Comparison of ENCODE assay signal across 7 mouse cellular contexts in the genomic region with DNA sequence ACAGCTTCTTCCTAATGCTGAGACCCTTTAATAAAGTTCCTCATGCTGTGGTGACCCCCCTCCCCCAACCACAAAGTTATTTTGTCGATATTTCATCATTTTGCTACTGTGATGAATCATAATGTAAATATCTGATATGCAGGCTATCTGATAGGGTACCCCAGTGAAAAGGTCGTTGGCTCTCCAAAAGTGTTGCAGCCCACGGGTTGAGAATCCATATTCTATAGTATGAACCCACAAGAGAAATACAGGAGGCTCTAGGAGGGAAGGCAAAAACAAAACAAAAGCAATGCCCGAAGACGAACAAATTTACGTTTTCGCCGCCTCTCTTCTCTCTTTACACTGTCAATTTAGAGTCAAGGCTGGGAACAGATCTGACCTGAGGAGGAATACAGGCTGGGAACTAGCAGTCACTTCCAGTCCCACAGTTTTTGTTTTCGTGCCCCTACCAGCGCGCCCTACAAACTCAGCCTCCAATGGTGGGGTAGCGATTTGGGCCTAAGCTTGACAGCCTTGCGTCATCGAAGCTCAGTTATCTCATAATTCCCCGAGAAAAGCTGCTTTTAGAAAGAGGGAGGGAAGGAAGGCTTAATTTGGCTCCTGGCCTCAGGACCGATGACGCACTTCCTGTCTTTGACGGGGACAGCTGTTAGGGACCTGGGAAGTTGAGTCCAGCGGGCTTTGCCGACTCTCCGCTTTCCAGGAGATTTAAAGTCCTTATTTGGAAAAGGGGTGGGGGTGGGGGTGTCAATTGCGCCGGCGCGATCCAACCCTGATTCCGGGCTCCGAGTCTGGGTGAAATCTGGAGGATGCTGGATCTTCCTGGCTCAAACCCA. TPM values are rescaled to one million over a fixed set of nuclear protein-coding genes. Genes with fewer than 3 reads are reported as not detected.
DNase-seq lines count a peak whose midpoint lies in the region; ATAC-seq and TF ChIP-seq lines count a peak whose summit lies in the region.

No protein-coding gene starts in this region.

- peak overlapping the region; percentile 81 for H3K9ac ChIP-seq in embryonic facial prominence, embryonic 14.5 days (ENCODE audit: low read depth, low read length)
- peak overlapping the region; percentile 64 for H3K9ac ChIP-seq in midbrain, embryonic 12.5 days (replicated peaks)

- H3K9me3 ChIP-seq in embryonic facial prominence, embryonic 14.5 days (ENCODE audit: control insufficient read depth, low read length) = no peaks in the 10 kb centered on the region
- no peaks in the 10 kb centered on the region for H3K9me3 ChIP-seq in limb, embryonic 10.5 days (replicated peaks)
- H3K9me3 ChIP-seq in midbrain, embryonic 12.5 days = no peaks in the 10 kb centered on the region

- H3K27me3 ChIP-seq in embryonic facial prominence, embryonic 14.5 days (replicated peaks; ENCODE audit: control insufficient read depth, insufficient read depth, low read length) = no peaks in the 10 kb centered on the region
- no peaks in the 10 kb centered on the region for H3K27me3 ChIP-seq in limb, embryonic 10.5 days (ENCODE audit: low read depth, poor library complexity, severe bottlenecking)
- H3K27me3 ChIP-seq in midbrain, embryonic 12.5 days = peaks cover 6% of the 10 kb centered on the region; the same call in 1 of the 2 replicates

- TF ChIP-seq POLR2A in bone marrow, adult 2 months (IDR thresholded peaks at IDR 0.05; ENCODE audit: borderline replicate concordance, control insufficient read depth, low read depth, low read length) = no peak

- peak overlapping the region; percentile 66 for H3K4me3 ChIP-seq in bone marrow, adult 2 months (replicated peaks; ENCODE audit: control insufficient read depth, low read depth, low read length)
- H3K4me3 ChIP-seq in embryonic facial prominence, embryonic 14.5 days (ENCODE audit: low read depth, low read length) = peak overlapping the region; percentile 50
- peak overlapping the region; percentile 61 for H3K4me3 ChIP-seq in limb, embryonic 10.5 days
- H3K4me3 ChIP-seq in midbrain, embryonic 12.5 days = peak overlapping the region; percentile 53

- TF ChIP-seq CTCF in bone marrow, adult 2 months (IDR thresholded peaks at IDR 0.05; ENCODE audit: control insufficient read depth, insufficient read depth, low read length) = no peak

- H3K27ac ChIP-seq in bone marrow, adult 2 months (ENCODE audit: control insufficient read depth, insufficient read depth, low read depth, low read length, poor library complexity) = no peak overlapping the region
- peak overlapping the region; percentile 87 for H3K27ac ChIP-seq in embryonic facial prominence, embryonic 14.5 days (replicated peaks; ENCODE audit: low read depth, low read length)
- peak overlapping the region; percentile 89 for H3K27ac ChIP-seq in limb, embryonic 10.5 days
- H3K27ac ChIP-seq in midbrain, embryonic 12.5 days (replicated peaks) = peak overlapping the region; percentile 76

- no peaks in the 10 kb centered on the region for H3K4me1 ChIP-seq in bone marrow, adult 2 months (ENCODE audit: control insufficient read depth, insufficient read depth, low read length)
- H3K4me1 ChIP-seq in embryonic facial prominence, embryonic 14.5 days (ENCODE audit: control insufficient read depth, insufficient read depth, low read length) = peaks cover 6% of the 10 kb centered on the region
- peaks cover 13% of the 10 kb centered on the region for H3K4me1 ChIP-seq in limb, embryonic 10.5 days
- 0 out of 2 replicates have a peak, but pooled peaks cover 6% of the 10 kb centered on the region for H3K4me1 ChIP-seq in midbrain, embryonic 12.5 days

- ATAC-seq in embryonic facial prominence, embryonic 14.5 days (ENCODE audit: low read depth) = peak; percentile 97
- peak; percentile 93 for ATAC-seq in midbrain, embryonic 12.5 days (ENCODE audit: low FRiP score, low read depth)

- peak overlapping the region; percentile 76 for H3K4me2 ChIP-seq in embryonic facial prominence, embryonic 14.5 days (ENCODE audit: low read depth, low read length)
- peak overlapping the region; percentile 63 for H3K4me2 ChIP-seq in midbrain, embryonic 12.5 days (replicated peaks)

- 4% methylated on average over 27 of the region's 27 CpGs for WGBS in bone marrow, adult 2 months
- 4% methylated on average over 27 of the region's 27 CpGs for WGBS in embryonic facial prominence, embryonic 14.5 days
- 5% methylated on average over 27 of the region's 27 CpGs for WGBS in limb, embryonic 10.5 days
- WGBS in midbrain, embryonic 12.5 days = 4% methylated on average over 27 of the region's 27 CpGs

- DNase-seq in embryonic facial prominence, embryonic 14.5 days (ENCODE audit: low spot score) = peak; percentile 96
- DNase-seq in heart, adult 18-20 months = peak; percentile 92 to 94
- DNase-seq in kidney, adult 18-20 months = peak; percentile 86
- peak; percentile 83 for DNase-seq in limb, embryonic 10.5 days (ENCODE audit: low spot score)
- peak; percentile 88 for DNase-seq in skeletal muscle tissue, adult 2 months (ENCODE audit: low read depth, low spot score)

- H3K36me3 ChIP-seq in embryonic facial prominence, embryonic 14.5 days (ENCODE audit: control insufficient read depth, insufficient read depth, low read length) = no peaks in the 10 kb centered on the region
- H3K36me3 ChIP-seq in limb, embryonic 10.5 days = no peaks in the 10 kb centered on the region
- H3K36me3 ChIP-seq in midbrain, embryonic 12.5 days = no peaks in the 10 kb centered on the region

RNA-seq across cellular contexts. Expression of a gene that starts 5.6 kb away (rescaled TPM):
- polyA plus RNA-seq in bone marrow, adult 2 months (2011; ENCODE audit: insufficient read depth, insufficient read length, low replicate concordance, missing spikeins) = 17.1 and 25.5 TPM in 2 replicates
- polyA plus RNA-seq in embryonic facial prominence, embryonic 14.5 days (2014; fragmentation: Nextera tagmentation; extraction: Ambion mirVana) = 62.9 and 70.1 TPM in 2 replicates
- 10 to 100 TPM; 28.5 to 31.4 TPM for total RNA-seq in heart, adult 18-20 months (2021)
- 88.7 and 100 TPM in 2 replicates for polyA plus RNA-seq in limb, embryonic 10.5 days (2016; fragmentation: Nextera tagmentation; extraction: Ambion mirVana)
- 99.0 and 100 TPM in 2 replicates for polyA plus RNA-seq in midbrain, embryonic 12.5 days (2016; fragmentation: Nextera tagmentation; extraction: Ambion mirVana)

RNA-seq across cellular contexts. Expression of a gene that starts 32.7 kb away (rescaled TPM):
- polyA plus RNA-seq in bone marrow, adult 2 months (2011; ENCODE audit: insufficient read depth, insufficient read length, low replicate concordance, missing spikeins) = not detected in 2 replicates
- polyA plus RNA-seq in embryonic facial prominence, embryonic 14.5 days (2014; fragmentation: Nextera tagmentation; extraction: Ambion mirVana) = 2.3 and 2.5 TPM in 2 replicates
- under 1 TPM; 0.35 to 0.54 TPM for total RNA-seq in heart, adult 18-20 months (2021)
- polyA plus RNA-seq in limb, embryonic 10.5 days (2016; fragmentation: Nextera tagmentation; extraction: Ambion mirVana) = 4.9 and 5.1 TPM in 2 replicates
- 5.1 and 6.8 TPM in 2 replicates for polyA plus RNA-seq in midbrain, embryonic 12.5 days (2016; fragmentation: Nextera tagmentation; extraction: Ambion mirVana)

RNA-seq across cellular contexts. Expression of a gene that starts 45.3 kb away (rescaled TPM):
- polyA plus RNA-seq in bone marrow, adult 2 months (2011; ENCODE audit: insufficient read depth, insufficient read length, low replicate concordance, missing spikeins) = 8.0 and 14.1 TPM in 2 replicates
- 14.1 and 14.9 TPM in 2 replicates for polyA plus RNA-seq in embryonic facial prominence, embryonic 14.5 days (2014; fragmentation: Nextera tagmentation; extraction: Ambion mirVana)
- total RNA-seq in heart, adult 18-20 months (2021) = 10 to 100 TPM; 22.2 to 25.9 TPM
- 26.1 and 29.9 TPM in 2 replicates for polyA plus RNA-seq in limb, embryonic 10.5 days (2016; fragmentation: Nextera tagmentation; extraction: Ambion mirVana)
- polyA plus RNA-seq in midbrain, embryonic 12.5 days (2016; fragmentation: Nextera tagmentation; extraction: Ambion mirVana) = 24.4 and 24.6 TPM in 2 replicates

RNA-seq across cellular contexts. Expression of a gene that starts 45.6 kb away (rescaled TPM):
- polyA plus RNA-seq in bone marrow, adult 2 months (2011; ENCODE audit: insufficient read depth, insufficient read length, low replicate concordance, missing spikeins) = 3.7 and 5.9 TPM in 2 replicates
- polyA plus RNA-seq in embryonic facial prominence, embryonic 14.5 days (2014; fragmentation: Nextera tagmentation; extraction: Ambion mirVana) = 11.1 and 12.7 TPM in 2 replicates
- 1 to 10 TPM; 5.5 to 5.9 TPM for total RNA-seq in heart, adult 18-20 months (2021)
- polyA plus RNA-seq in limb, embryonic 10.5 days (2016; fragmentation: Nextera tagmentation; extraction: Ambion mirVana) = 19.6 and 19.7 TPM in 2 replicates
- 20.3 and 20.7 TPM in 2 replicates for polyA plus RNA-seq in midbrain, embryonic 12.5 days (2016; fragmentation: Nextera tagmentation; extraction: Ambion mirVana)
